Mouse (Mus musculus) E14TG2a.4 (cell line): ENCODE data around the gene Cuedc2.

Experiments
- CTCF ChIP-seq: conservative IDR thresholded peaks from 2 replicates; pipeline ENCODE4 v1.5.1; 2014; ENCODE audit warnings: low read length
- NANOG ChIP-seq: IDR thresholded peaks from 2 replicates; pipeline ENCODE4 v1.6.1; 2014; ENCODE audit warnings: borderline replicate concordance, low read length, mixed read lengths

GRCm38 (mm10) chr19:46302551-46302950, 36.0 kb downstream of the Cuedc2 start:
- TF ChIP-seq CTCF = no peak
- no peak for TF ChIP-seq NANOG
